16 mouse cellular contexts compared by ENCODE assay signal in the genomic region with DNA sequence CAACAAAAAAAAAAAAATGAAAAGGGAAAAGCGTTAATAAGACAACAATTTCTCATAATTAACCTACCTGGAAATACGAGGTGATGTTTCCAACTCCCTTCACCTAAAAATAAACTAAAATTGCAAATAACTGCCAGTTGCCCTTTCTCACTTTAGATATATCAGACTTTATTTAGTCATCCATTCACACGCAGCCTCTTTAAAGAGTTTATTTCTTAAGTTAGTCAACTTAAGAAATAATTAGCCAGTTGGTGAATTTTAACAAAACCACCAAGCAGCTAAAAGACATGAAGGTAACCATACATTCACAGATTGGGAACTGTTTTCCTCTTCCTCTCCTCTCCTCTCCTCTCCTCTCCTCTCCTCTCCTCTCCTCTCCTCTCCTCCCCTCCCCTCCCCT.
"Had no signal": no experiment of that assay in that cellular context is flagged by ENCODE, and none has a peak within 500 bp of the region (broad histone marks: within the 10 kb centered on the region; RNA-seq: fewer than 3 reads in every experiment).

No protein-coding gene starts in this region.

- H3K4me1 ChIP-seq: neural tube, embryonic 13.5 days; neural tube, embryonic 15.5 days; stomach, embryonic 15.5 days had no signal

- H3K4me3 ChIP-seq: neural tube, embryonic 13.5 days; neural tube, embryonic 15.5 days; stomach, embryonic 15.5 days had no signal

- DNase-seq: retina, postnatal 1 day; right cerebral cortex, adult 18-20 months; right cerebral cortex, postnatal 14 days; right cerebral cortex, postnatal 25 days; right cerebral cortex, postnatal 4 days; spleen, adult 18-20 months; thymus, adult 18-20 months; thymus, adult 2 months; thymus, postnatal 14 days; thymus, postnatal 25 days; thymus, postnatal 36 days; thymus, postnatal 4 days had no signal

- H3K27me3 ChIP-seq: neural tube, embryonic 13.5 days; neural tube, embryonic 15.5 days; stomach, embryonic 15.5 days had no signal

- H3K27ac ChIP-seq: neural tube, embryonic 13.5 days; neural tube, embryonic 15.5 days; stomach, embryonic 15.5 days; stomach, postnatal 0 days had no signal

- H3K36me3 ChIP-seq: neural tube, embryonic 13.5 days; neural tube, embryonic 15.5 days; stomach, embryonic 15.5 days had no signal
